Mouse (Mus musculus) testis, adult 10 weeks (tissue): ENCODE results near the gene Cabp1. TPM values are rescaled to one million over a fixed set of nuclear protein-coding genes. Genes with fewer than 3 reads are reported as not detected.

Source experiments
- polyA plus RNA-seq: library from polyadenylated mRNA; stranded (reverse); fragments of 350-450 nt; fragmentation: Illumina TruSeq; extraction: RNeasy Lipid Tissue Mini Kit (QIAGEN cat#74804); gene quantifications from one replicate; pipeline ENCODE4 v1.2.3, GENCODE M21; 2014; ENCODE audit warnings: low read depth, low replicate concordance

Cabp1 gene
- 1.2 TPM for polyA plus RNA-seq

DNA sequence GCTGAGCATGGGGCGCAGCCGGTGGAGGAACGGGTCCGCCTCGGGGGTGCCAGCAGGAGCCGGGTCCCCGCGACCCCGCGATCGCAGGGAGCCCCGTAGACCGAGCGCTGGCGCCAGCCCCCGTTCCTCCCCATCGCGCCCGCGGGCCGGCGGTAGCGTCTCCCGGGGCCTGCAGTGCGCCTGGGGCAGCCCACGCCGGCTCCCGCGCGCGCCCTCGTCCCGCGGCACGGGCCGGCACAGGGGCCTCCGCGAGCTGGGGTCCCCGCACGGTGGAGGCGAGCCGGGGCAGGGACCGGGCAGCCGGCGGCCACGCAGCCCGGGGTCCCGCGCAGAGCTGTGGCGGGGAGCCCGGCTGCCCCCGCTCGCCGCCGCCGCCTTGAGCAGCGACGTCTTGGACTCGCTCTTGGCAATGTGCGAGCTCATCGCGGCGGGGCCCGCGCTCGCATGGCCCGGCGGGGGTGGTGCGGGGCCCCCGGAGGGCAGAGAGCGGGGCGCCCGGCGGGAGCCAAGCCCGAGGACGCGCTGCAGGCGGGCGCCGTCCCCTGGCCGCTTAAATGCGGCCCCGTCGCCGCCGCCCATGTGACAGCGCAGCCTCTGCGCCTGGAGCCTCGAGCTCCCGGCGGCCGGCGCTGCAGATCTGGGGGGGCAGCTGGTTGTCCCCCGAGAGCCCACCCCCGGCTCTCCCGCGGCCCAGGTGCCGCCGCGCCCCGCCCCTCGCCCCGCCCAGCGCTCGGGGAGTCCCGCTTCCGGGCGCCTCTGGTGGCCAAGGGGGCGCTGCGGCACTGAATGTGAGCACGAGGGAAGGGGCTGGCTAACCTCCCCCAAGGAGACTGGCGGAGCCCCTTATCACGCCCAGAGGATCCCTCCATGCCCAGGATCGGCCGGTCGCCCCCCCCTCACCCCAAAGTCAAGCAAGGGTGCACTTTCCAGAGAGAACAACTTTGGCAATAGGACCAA is at the start of gene Cabp1:
Gene Cabp1 (minus strand): TSS at position 713 of the 957 bp plus-strand sequence.

DNA sequence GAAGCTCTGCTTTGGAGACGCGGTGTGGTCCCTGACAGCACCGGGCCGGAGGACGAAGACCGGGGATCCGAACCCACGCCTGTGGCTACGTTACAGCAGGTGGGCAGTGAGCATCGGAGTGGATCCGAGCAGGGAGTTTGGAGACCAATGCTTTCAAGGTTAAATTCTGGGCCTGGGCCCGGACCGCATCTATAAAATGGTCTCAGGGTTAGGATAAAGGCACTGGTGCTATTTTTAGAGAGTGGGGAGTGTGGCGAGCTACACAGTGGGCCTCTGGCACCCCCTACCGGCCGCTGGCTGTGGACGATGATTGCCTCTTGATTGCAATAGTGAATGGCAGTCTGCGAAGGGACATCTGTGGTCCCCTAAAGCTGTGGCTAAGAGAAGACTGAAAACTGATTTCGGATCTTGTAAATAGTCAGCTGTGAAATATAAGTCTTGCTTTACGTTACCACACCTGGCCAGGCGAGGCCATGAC is 41.6 kb upstream of the Cabp1 start, which contains the start of gene Pop5:
Gene Pop5 (plus strand): TSS at position 51 of the 478 bp plus-strand sequence.

DNA sequence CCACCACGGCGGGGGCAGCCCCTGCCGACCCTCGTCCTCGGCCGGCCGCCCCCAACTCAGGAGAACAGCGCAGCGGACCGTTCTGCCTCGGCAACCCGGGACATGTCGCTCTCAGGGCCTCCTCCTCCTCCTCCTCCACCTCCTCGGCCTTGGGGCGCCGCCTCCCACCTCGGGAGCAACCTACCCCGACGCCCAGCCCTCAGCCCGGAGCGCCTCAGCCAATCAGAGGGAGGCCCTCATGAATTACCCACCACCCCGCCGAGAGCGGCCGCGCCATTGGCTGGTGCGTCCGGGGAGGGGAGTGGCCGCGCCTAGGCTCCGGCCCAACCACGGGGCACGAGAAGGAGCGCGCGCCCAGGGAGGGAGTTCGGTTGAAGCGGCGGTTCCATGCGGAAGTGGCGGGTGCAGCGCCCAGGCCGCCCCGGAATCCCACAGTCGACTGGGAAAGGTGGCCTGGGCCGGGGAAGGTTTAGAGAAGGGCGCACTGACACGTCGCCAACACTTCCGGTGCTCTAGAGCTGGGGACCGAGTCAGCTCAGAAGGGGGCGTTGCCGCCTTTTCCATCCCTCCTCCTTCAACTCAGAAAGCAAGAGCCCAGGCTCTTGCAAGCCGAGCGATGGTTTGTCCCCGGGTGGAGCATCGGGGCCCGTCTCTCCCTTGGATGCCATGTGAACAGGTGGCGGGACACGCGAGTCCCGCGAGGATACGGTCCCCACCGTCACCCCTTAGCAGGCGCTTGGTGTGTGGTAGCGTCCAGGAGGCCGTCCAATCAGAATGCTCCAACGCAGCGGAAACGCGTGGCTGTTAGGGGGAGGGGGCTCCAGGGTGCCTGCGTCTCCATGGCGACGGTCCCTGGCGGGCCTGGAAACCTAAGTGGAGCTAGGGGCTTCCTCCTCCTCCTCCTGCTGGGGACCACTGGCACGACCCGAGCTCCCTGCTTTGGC is 35.9 kb downstream of the Cabp1 start, which contains the start of gene Mlec:
Gene Mlec (minus strand): TSS at position 140 of the 944 bp plus-strand sequence.

DNA sequence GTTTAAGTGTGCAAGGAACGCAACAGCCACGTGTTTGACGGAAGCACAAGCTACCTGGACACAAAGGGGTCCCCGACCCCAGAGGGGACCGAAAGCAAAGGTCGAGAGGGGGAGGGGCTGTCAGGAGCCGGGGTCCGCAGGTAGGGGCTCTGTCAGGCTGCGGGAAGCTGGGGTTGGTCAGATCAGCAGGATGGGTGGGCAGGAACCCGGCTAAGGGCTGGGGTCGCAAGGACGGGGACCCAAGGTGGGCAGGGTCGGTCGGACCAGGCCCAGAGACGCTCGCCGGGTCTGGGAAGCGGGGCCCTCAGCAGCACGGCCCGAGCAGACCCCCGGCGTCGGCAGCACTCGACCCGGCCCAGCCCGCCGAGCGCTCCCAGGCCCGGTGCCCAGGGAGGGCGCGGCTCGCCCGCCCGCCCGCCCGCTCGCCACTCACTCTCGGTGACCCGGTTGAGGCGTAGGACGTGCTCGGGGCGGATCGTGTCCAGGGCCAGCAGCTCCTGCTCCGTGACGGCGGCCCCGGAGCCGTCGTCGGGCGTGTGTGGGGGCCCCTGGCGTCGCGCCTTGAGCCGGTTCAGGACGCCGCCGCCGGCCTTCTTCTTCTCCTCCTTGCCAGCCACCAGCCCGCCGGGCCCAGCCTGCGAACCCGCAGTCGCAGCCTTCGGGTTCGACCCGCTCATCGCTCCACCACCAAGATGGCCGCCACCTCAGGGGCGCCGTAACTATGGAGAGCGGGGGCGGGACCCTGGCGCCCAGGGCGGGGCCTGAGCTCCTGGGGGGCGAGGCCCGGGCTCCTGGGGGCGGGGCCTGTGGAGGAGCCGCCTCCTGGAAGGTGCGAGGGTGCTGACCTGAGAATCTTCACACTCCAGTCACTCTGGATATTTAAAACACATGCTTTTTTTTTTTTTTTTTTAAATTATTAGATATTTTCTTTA is 59.7 kb downstream of the Cabp1 start, which contains the start of gene Unc119b:
Gene Unc119b (minus strand): TSS at position 742 of the 932 bp plus-strand sequence.

DNA sequence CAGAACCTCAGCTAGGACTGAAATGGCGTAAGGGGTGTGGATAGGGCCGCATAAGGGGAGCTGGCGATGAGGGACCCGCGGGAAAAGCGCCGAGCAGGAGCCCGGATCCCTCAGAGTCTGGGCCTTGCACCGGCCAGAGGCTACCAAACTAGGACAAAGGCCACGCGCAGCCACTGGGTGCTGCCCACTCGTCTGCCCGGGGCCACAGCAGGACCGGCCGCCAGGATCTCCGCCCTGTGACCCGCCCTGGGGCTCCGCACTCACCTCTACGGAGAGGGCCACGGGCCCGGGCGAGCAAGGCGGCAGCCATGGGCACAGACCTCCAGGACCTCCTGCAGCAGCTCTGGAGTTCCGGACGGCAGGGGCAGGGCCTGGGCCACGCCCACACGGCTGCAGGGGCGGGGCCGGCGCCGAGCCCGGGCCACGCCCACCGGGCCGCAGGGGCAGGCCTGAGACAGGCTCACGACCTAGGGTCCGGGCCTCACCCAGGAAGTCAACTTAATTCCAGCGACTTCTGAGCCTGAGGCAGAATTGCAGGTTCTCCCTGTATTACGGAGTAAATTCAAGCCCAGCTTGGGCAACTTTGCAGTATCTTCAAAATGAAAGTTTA is 75.1 kb downstream of the Cabp1 start, which contains the start of gene Acads:
Gene Acads (minus strand): TSS at position 386 of the 610 bp plus-strand sequence.

Other genes with a start within 250 kb of the Cabp1 start
- not detected for gene Hnf1a, start 223.3 kb downstream of the Cabp1 start, polyA plus RNA-seq
- gene Sppl3, start 183.2 kb downstream of the Cabp1 start, polyA plus RNA-seq, result 68.8 TPM
- gene Gm10401, start 96.1 kb downstream of the Cabp1 start, polyA plus RNA-seq, result not detected
- 0.67 TPM for gene Acads, start 75.0 kb downstream of the Cabp1 start, polyA plus RNA-seq
- 1.8 TPM for gene Unc119b, start 59.4 kb downstream of the Cabp1 start, polyA plus RNA-seq
- 56.4 TPM for gene Mlec, start 36.2 kb downstream of the Cabp1 start, polyA plus RNA-seq
- gene Pop5, start 41.5 kb upstream of the Cabp1 start, polyA plus RNA-seq, result 2.8 TPM
- 48.6 TPM for gene Rnf10, start 78.5 kb upstream of the Cabp1 start, polyA plus RNA-seq
- gene Coq5, start 85.3 kb upstream of the Cabp1 start, polyA plus RNA-seq, result 8.0 TPM
- gene Dynll1, start 106.6 kb upstream of the Cabp1 start, polyA plus RNA-seq, result 1,490 TPM
- 43.0 TPM for gene Srsf9, start 132.8 kb upstream of the Cabp1 start, polyA plus RNA-seq
- gene Gatc, start 146.8 kb upstream of the Cabp1 start, polyA plus RNA-seq, result 27.7 TPM
- gene Triap1, start 146.8 kb upstream of the Cabp1 start, polyA plus RNA-seq, result 3.8 TPM
- gene Cox6a1, start 154.6 kb upstream of the Cabp1 start, polyA plus RNA-seq, result 36.1 TPM
- gene Msi1, start 235.2 kb upstream of the Cabp1 start, polyA plus RNA-seq, result 11.8 TPM